Mouse (Mus musculus) stomach, embryonic 14.5 days (tissue): Measurements from ENCODE around the gene Micu1. TPM values are rescaled to one million over a fixed set of nuclear protein-coding genes. Genes with fewer than 3 reads are reported as not detected.
A peak's percentile ranks its signal among the peaks of the same experiment; 100 is the strongest.

Source experiments
- ATAC-seq: fragments of 200-750 bp; cut with Nextera tagmentation; 2 replicates; pipeline ENCODE4 v1.8.0; 2017; ENCODE audit warnings: low read depth, moderate TSS enrichment; ENCODE audit not compliant: insufficient number of reproducible peaks, insufficient read depth, low FRiP score
- H3K27ac ChIP-seq: fragments of 300-500 bp; sonication (generic); 2 replicates; pipeline ENCODE4 v1.5.1; 2014; ENCODE audit warnings: mild to moderate bottlenecking, low read length, moderate library complexity, mixed read lengths
- H3K27me3 ChIP-seq: fragments of 300-500 bp; sonication (generic); 2 replicates; pipeline ENCODE4 v1.6.1; 2014; ENCODE audit warnings: low read length, control low read depth, mixed read lengths; ENCODE audit not compliant: control insufficient read depth, insufficient read depth
- H3K36me3 ChIP-seq: fragments of 300-500 bp; sonication (generic); 2 replicates; pipeline ENCODE4 v1.6.1; 2014; ENCODE audit warnings: mild to moderate bottlenecking, control low read depth, low read length, moderate library complexity, mixed read lengths; ENCODE audit not compliant: control insufficient read depth, insufficient read depth
- H3K4me1 ChIP-seq: fragments of 300-500 bp; sonication (generic); 2 replicates; pipeline ENCODE4 v1.6.1; 2014; ENCODE audit warnings: low read length, control low read depth, mixed read lengths; ENCODE audit not compliant: control insufficient read depth, insufficient read depth
- H3K4me2 ChIP-seq: fragments of 300-500 bp; sonication (generic); replicated peaks from 2 replicates; pipeline ENCODE4 v1.6.1; 2014; ENCODE audit warnings: low read depth, low read length, control low read depth
- H3K4me3 ChIP-seq: fragments of 300-500 bp; sonication (generic); 2 replicates; pipeline ENCODE4 v1.5.1; 2014; ENCODE audit warnings: low read depth, low read length, control low read depth
- H3K9ac ChIP-seq: fragments of 300-500 bp; sonication (generic); replicated peaks from 2 replicates; pipeline ENCODE4 v1.6.1; 2014; ENCODE audit warnings: low read depth, mild to moderate bottlenecking, control low read depth, low read length, moderate library complexity, mixed read lengths
- H3K9me3 ChIP-seq: fragments of 300-500 bp; sonication (generic); 2 replicates; pipeline ENCODE4 v1.6.1; 2016; ENCODE audit warnings: low read depth, low read length, control low read depth; ENCODE audit not compliant: control insufficient read depth
- WGBS: fragments of 180-500 bp; shearing (Covaris S2); extraction: QIAGEN DNeasy Blood & Tissue Kit; methylation state at CpG from one replicate; pipeline ENCODE4 v1.1.7; 2014; 5-methylcytosine and 5-hydroxymethylcytosine counted together
- polyA plus RNA-seq: library from polyadenylated mRNA; unstranded; fragments of >200 nt; fragmentation: Nextera tagmentation; extraction: Ambion mirVana; gene quantifications from 2 replicates; pipeline ENCODE4 v1.2.1, GENCODE M21; 2014

Gene Micu1
- polyA plus RNA-seq, 1 experiment from 2014 or later = 73.6 TPM

- H3K27me3 ChIP-seq = no peaks in the 10 kb centered on the region
- no peaks in the 10 kb centered on the region for H3K9me3 ChIP-seq
- H3K27ac ChIP-seq = no peak overlapping the region
- no peak overlapping the region for H3K9ac ChIP-seq
- H3K4me1 ChIP-seq = peaks cover 12% of the 10 kb centered on the region
- no peak overlapping the region for H3K4me2 ChIP-seq
- no peak for ATAC-seq
- peaks cover 54% of the 10 kb centered on the region for H3K36me3 ChIP-seq
- no peak overlapping the region for H3K4me3 ChIP-seq
- 80% methylated on average over 25 of the region's 25 CpGs for WGBS
Measured at GRCm38 (mm10) chr10:59894251-59895160, 192.2 kb downstream of the Micu1 start.

- Histone ChIP-seq H3K36me3 (peaks cover 54% of the 10 kb centered on the region), H3K4me3 (no peak overlapping the region), H3K4me2 (no peak overlapping the region), H3K4me1 (peaks cover 23% of the 10 kb centered on the region), H3K9me3 (no peaks in the 10 kb centered on the region), H3K27ac (no peak overlapping the region), H3K27me3 (no peaks in the 10 kb centered on the region), H3K9ac (no peak overlapping the region)
- no peak for ATAC-seq
- 95% methylated on average over 17 of the region's 17 CpGs for WGBS
Measured at GRCm38 (mm10) chr10:59895460-59896186, 193.3 kb downstream of the Micu1 start.

GRCm38 (mm10) chr10:59896211-59896610, 193.9 kb downstream of the Micu1 start:
- Histone ChIP-seq H3K36me3 (peaks cover 54% of the 10 kb centered on the region), H3K27ac (no peak overlapping the region), H3K9me3 (no peaks in the 10 kb centered on the region), H3K9ac (no peak overlapping the region), H3K27me3 (no peaks in the 10 kb centered on the region), H3K4me2 (no peak overlapping the region), H3K4me3 (no peak overlapping the region), H3K4me1 (peaks cover 23% of the 10 kb centered on the region)
- no peak for ATAC-seq
- 90% methylated on average over 4 of the region's 4 CpGs for WGBS

GRCm38 (mm10) chr10:59896911-59897331, 194.6 kb downstream of the Micu1 start:
- Histone ChIP-seq H3K27ac (no peak overlapping the region), H3K4me1 (peaks cover 23% of the 10 kb centered on the region), H3K4me2 (no peak overlapping the region), H3K27me3 (no peaks in the 10 kb centered on the region), H3K4me3 (no peak overlapping the region), H3K9ac (no peak overlapping the region), H3K36me3 (peaks cover 46% of the 10 kb centered on the region), H3K9me3 (no peaks in the 10 kb centered on the region)
- ATAC-seq = no peak
- WGBS = 60% methylated on average over 3 of the region's 3 CpGs

- no peak overlapping the region for H3K4me2 ChIP-seq
- peaks cover 23% of the 10 kb centered on the region for H3K4me1 ChIP-seq
- H3K4me3 ChIP-seq = no peak overlapping the region
- H3K27me3 ChIP-seq = no peaks in the 10 kb centered on the region
- H3K9me3 ChIP-seq = no peaks in the 10 kb centered on the region
- H3K27ac ChIP-seq = no peak overlapping the region
- 45% methylated on average over 5 of the region's 5 CpGs for WGBS
- ATAC-seq = no peak
- peaks cover 41% of the 10 kb centered on the region for H3K36me3 ChIP-seq
- no peak overlapping the region for H3K9ac ChIP-seq
Measured at GRCm38 (mm10) chr10:59897511-59897910, 195.2 kb downstream of the Micu1 start.

- H3K4me1 ChIP-seq = peaks cover 30% of the 10 kb centered on the region
Measured at GRCm38 (mm10) chr10:59898180-59898778, 196.0 kb downstream of the Micu1 start.

GRCm38 (mm10) chr10:59898935-59899334, 196.7 kb downstream of the Micu1 start:
- peaks cover 30% of the 10 kb centered on the region for H3K36me3 ChIP-seq
- peak overlapping the region; percentile 90 for H3K27ac ChIP-seq
- WGBS = 46% methylated on average over 2 of the region's 2 CpGs
- 0 out of 2 replicates have a peak overlapping the region, but pooled peaks have one; percentile 16 for H3K4me2 ChIP-seq
- H3K9me3 ChIP-seq = no peaks in the 10 kb centered on the region
- H3K4me1 ChIP-seq = peaks cover 31% of the 10 kb centered on the region
- 0 out of 2 replicates have a peak, but pooled peaks have one; percentile 0 for ATAC-seq
- H3K4me3 ChIP-seq = no peak overlapping the region
- no peaks in the 10 kb centered on the region for H3K27me3 ChIP-seq
- no peak overlapping the region for H3K9ac ChIP-seq

More at GRCm38 (mm10) chr10:59898180-59898778, 196.0 kb downstream of the Micu1 start:
- H3K9me3 ChIP-seq = no peaks in the 10 kb centered on the region
- no peak for ATAC-seq
- peaks cover 36% of the 10 kb centered on the region for H3K36me3 ChIP-seq
- H3K4me2 ChIP-seq = no peak overlapping the region
- H3K27ac ChIP-seq = peak overlapping the region; percentile 90; the same call in 1 of the 2 replicates
- H3K27me3 ChIP-seq = no peaks in the 10 kb centered on the region
- 75% methylated on average over 9 of the region's 9 CpGs for WGBS
- no peak overlapping the region for H3K4me3 ChIP-seq
- H3K9ac ChIP-seq = no peak overlapping the region
